21 mouse cellular contexts compared by ENCODE assay signal in genomic region chr11:63785965-63786364, GRCm38 (mm10).
DNase-seq lines count a peak whose midpoint lies in the region; ATAC-seq and TF ChIP-seq lines count a peak whose summit lies in the region.
"Had no signal": no experiment of that assay in that cellular context is flagged by ENCODE, and none has a peak within 500 bp of the region (broad histone marks: within the 10 kb centered on the region; RNA-seq: fewer than 3 reads in every experiment).

No protein-coding gene starts in this region.

- no peaks in the 10 kb centered on the region for H3K36me3 ChIP-seq in hindbrain, embryonic 13.5 days
- no peaks in the 10 kb centered on the region for H3K36me3 ChIP-seq in hindbrain, embryonic 16.5 days (ENCODE audit: control insufficient read depth, insufficient read depth, low read length)
- H3K36me3 ChIP-seq in kidney, embryonic 16.5 days (ENCODE audit: insufficient read depth, low read length): no peaks in the 10 kb centered on the region
- H3K36me3 ChIP-seq in neural tube, embryonic 13.5 days: no peaks in the 10 kb centered on the region
- H3K36me3 ChIP-seq: embryonic facial prominence, embryonic 13.5 days; embryonic facial prominence, embryonic 15.5 days; forebrain, embryonic 10.5 days had no signal

- 61% methylated on average over 4 of the region's 4 CpGs for WGBS in hindbrain, embryonic 13.5 days
- WGBS in hindbrain, embryonic 16.5 days: 51% methylated on average over 4 of the region's 4 CpGs
- WGBS in kidney, embryonic 16.5 days: 53% methylated on average over 4 of the region's 4 CpGs
- 73% methylated on average over 4 of the region's 4 CpGs for WGBS in neural tube, embryonic 13.5 days
- 63% methylated on average over 4 of the region's 4 CpGs for WGBS in lung, adult 2 months

- 0 out of 2 replicates have a peak overlapping the region, but pooled peaks have one; percentile 60 for H3K27ac ChIP-seq in hindbrain, embryonic 13.5 days
- no peak overlapping the region for H3K27ac ChIP-seq in hindbrain, embryonic 16.5 days (ENCODE audit: low read depth, low read length)
- H3K27ac ChIP-seq in kidney, embryonic 16.5 days (ENCODE audit: low read length): peak overlapping the region; percentile 29; the same call in 1 of the 2 replicates
- peak overlapping the region; percentile 71 for H3K27ac ChIP-seq in neural tube, embryonic 13.5 days (replicated peaks)
- H3K27ac ChIP-seq: embryonic facial prominence, embryonic 13.5 days; embryonic facial prominence, embryonic 15.5 days had no signal

- peaks cover 15% of the 10 kb centered on the region for H3K4me1 ChIP-seq in hindbrain, embryonic 13.5 days (replicated peaks)
- peaks cover 5% of the 10 kb centered on the region for H3K4me1 ChIP-seq in hindbrain, embryonic 16.5 days (ENCODE audit: control insufficient read depth, insufficient read depth, low read depth, low read length)
- peaks cover 15% of the 10 kb centered on the region; the same call in 1 of the 2 replicates for H3K4me1 ChIP-seq in kidney, embryonic 16.5 days (ENCODE audit: insufficient read depth, low read length)
- peaks cover 20% of the 10 kb centered on the region for H3K4me1 ChIP-seq in neural tube, embryonic 13.5 days (replicated peaks)
- H3K4me1 ChIP-seq in lung, adult 2 months (ENCODE audit: control insufficient read depth, insufficient read depth, low read length): no peaks in the 10 kb centered on the region

- no peak for TF ChIP-seq CTCF in lung, adult 2 months (IDR thresholded peaks at IDR 0.05; ENCODE audit: insufficient read depth, low read length)

- peaks cover 25% of the 10 kb centered on the region; the same call in 1 of the 2 replicates for H3K27me3 ChIP-seq in hindbrain, embryonic 13.5 days
- no peaks in the 10 kb centered on the region for H3K27me3 ChIP-seq in hindbrain, embryonic 16.5 days (replicated peaks; ENCODE audit: control insufficient read depth, insufficient read depth, low read length)
- H3K27me3 ChIP-seq in kidney, embryonic 16.5 days (ENCODE audit: insufficient read depth, low read length): no peaks in the 10 kb centered on the region; the same call in 1 of the 2 replicates
- no peaks in the 10 kb centered on the region for H3K27me3 ChIP-seq in neural tube, embryonic 13.5 days

- no peak overlapping the region for H3K4me3 ChIP-seq in hindbrain, embryonic 13.5 days
- no peak overlapping the region for H3K4me3 ChIP-seq in hindbrain, embryonic 16.5 days (ENCODE audit: low read length)
- H3K4me3 ChIP-seq in kidney, embryonic 16.5 days (ENCODE audit: low read length): no peak overlapping the region
- no peak overlapping the region for H3K4me3 ChIP-seq in neural tube, embryonic 13.5 days
- no peak overlapping the region for H3K4me3 ChIP-seq in lung, adult 2 months (replicated peaks; ENCODE audit: extremely low read depth, low read depth, low read length)
- H3K4me3 ChIP-seq: embryonic facial prominence, embryonic 13.5 days; embryonic facial prominence, embryonic 15.5 days; erythroblast, embryonic 14.5 days; forebrain, embryonic 10.5 days had no signal

- DNase-seq in kidney, adult 9 months: no peak
- DNase-seq in neural tube, embryonic 10.5 days (ENCODE audit: extremely low spot score, low spot score): no peak
- no peak for DNase-seq in lung, adult 2 months
- DNase-seq: adrenal gland, adult 2 months; adrenal gland, postnatal 10 days; adrenal gland, postnatal 25 days; cerebellum, adult 11 months; cerebellum, adult 18-20 months; cerebellum, adult 8-10 months; cerebellum, adult 9-11 months; cerebellum, postnatal 36 days had no signal

- no peak for TF ChIP-seq POLR2A in lung, adult 2 months (IDR thresholded peaks at IDR 0.05; ENCODE audit: borderline replicate concordance, extremely low read depth, low read depth, low read length)

- H3K4me2 ChIP-seq in hindbrain, embryonic 13.5 days: no peak overlapping the region
- no peak overlapping the region for H3K4me2 ChIP-seq in hindbrain, embryonic 16.5 days (ENCODE audit: low read length)
- H3K4me2 ChIP-seq in kidney, embryonic 16.5 days (replicated peaks; ENCODE audit: low read depth, low read length): no peak overlapping the region
- no peak overlapping the region for H3K4me2 ChIP-seq in neural tube, embryonic 13.5 days
- H3K4me2 ChIP-seq: embryonic facial prominence, embryonic 13.5 days; embryonic facial prominence, embryonic 15.5 days had no signal

- H3K9me3 ChIP-seq in hindbrain, embryonic 13.5 days: no peaks in the 10 kb centered on the region
- no peaks in the 10 kb centered on the region for H3K9me3 ChIP-seq in hindbrain, embryonic 16.5 days (ENCODE audit: control insufficient read depth, low read length)
- H3K9me3 ChIP-seq in kidney, embryonic 16.5 days (ENCODE audit: low read length): no peaks in the 10 kb centered on the region
- H3K9me3 ChIP-seq in neural tube, embryonic 13.5 days: no peaks in the 10 kb centered on the region
- H3K9me3 ChIP-seq: embryonic facial prominence, embryonic 13.5 days; embryonic facial prominence, embryonic 15.5 days; forebrain, embryonic 10.5 days had no signal

- no peak overlapping the region for H3K9ac ChIP-seq in hindbrain, embryonic 13.5 days
- no peak overlapping the region for H3K9ac ChIP-seq in hindbrain, embryonic 16.5 days (ENCODE audit: low read depth, low read length)
- no peak overlapping the region for H3K9ac ChIP-seq in kidney, embryonic 16.5 days (replicated peaks; ENCODE audit: low read length)
- no peak overlapping the region for H3K9ac ChIP-seq in neural tube, embryonic 13.5 days
- H3K9ac ChIP-seq: embryonic facial prominence, embryonic 13.5 days; embryonic facial prominence, embryonic 15.5 days had no signal

- ATAC-seq in hindbrain, embryonic 13.5 days (ENCODE audit: low FRiP score): no peak
- ATAC-seq in hindbrain, embryonic 16.5 days: no peak
- ATAC-seq in kidney, embryonic 16.5 days (ENCODE audit: low FRiP score, low TSS enrichment): no peak
- ATAC-seq in neural tube, embryonic 13.5 days (ENCODE audit: low read depth): no peak
- ATAC-seq: forebrain, embryonic 14.5 days; forebrain, embryonic 16.5 days had no signal
